21 mouse cellular contexts compared by ENCODE assay signal in the genomic region with DNA sequence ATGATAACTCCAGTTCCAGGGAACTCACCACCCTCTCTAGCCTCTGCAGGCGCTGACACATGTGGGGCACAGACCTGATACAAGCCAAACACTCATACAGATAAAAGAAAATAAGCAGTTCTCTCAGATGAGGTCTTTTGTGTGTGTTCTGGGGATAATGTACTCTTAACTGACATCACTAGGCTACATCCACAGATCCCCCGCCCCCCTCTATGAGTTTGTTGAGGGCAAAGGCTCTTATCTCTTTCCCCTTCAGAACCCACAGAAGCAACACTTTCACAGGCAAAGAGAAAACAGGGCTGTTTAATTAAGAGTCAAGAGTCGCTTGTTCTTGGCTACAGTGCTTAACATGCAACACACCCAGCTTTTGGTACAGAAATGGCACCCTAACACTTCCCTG. TPM values are rescaled to one million over a fixed set of nuclear protein-coding genes. Genes with fewer than 3 reads are reported as not detected.
A peak's percentile ranks its signal among the peaks of the same experiment; 100 is the strongest.
DNase-seq lines count a peak whose midpoint lies in the region; ATAC-seq and TF ChIP-seq lines count a peak whose summit lies in the region.
"Had no signal": no experiment of that assay in that cellular context is flagged by ENCODE, and none has a peak within 500 bp of the region (broad histone marks: within the 10 kb centered on the region; RNA-seq: fewer than 3 reads in every experiment).

No protein-coding gene starts in this region.

- no peaks in the 10 kb centered on the region for H3K27me3 ChIP-seq in MEL (ENCODE audit: control insufficient read depth in 1 of 2, insufficient read depth in 2 of 2, low read length in 2 of 2)
- no peaks in the 10 kb centered on the region for H3K27me3 ChIP-seq in forebrain, embryonic 11.5 days (ENCODE audit: control insufficient read depth, insufficient read depth, low read length)
- H3K27me3 ChIP-seq: CH12.LX, Patski had no signal

- no peak for TF ChIP-seq CTCF in MEL (IDR thresholded peaks at IDR 0.05 in 2 of 3, conservative IDR thresholded peaks at IDR 0.05 in 1 of 3; ENCODE audit: control insufficient read depth in 1 of 3, insufficient read depth in 1 of 3, low read depth in 2 of 3, low read length in 3 of 3, poor library complexity in 1 of 3, severe bottlenecking in 1 of 3)

- no peaks in the 10 kb centered on the region for H3K79me2 ChIP-seq in MEL (ENCODE audit: control insufficient read depth, insufficient read depth, low read length, poor library complexity)

- peaks cover 0 to 16% of the 10 kb centered on the region in 2 experiments for H3K4me1 ChIP-seq in MEL (ENCODE audit: control insufficient read depth in 1 of 2, insufficient read depth in 2 of 2, low read length in 2 of 2)
- H3K4me1 ChIP-seq in forebrain, embryonic 11.5 days (replicated peaks; ENCODE audit: control insufficient read depth, insufficient read depth, low read length), result no peaks in the 10 kb centered on the region

- intact Hi-C loops in left cerebral cortex, postnatal 14 days (cut with DNase I), result loop anchor here (10.0 kb wide), 1 partner anchor 200 kb away; a partner anchor contains a TSS

- H3K9me3 ChIP-seq in MEL (replicated peaks; ENCODE audit: insufficient read depth, low read length), result no peaks in the 10 kb centered on the region
- no peaks in the 10 kb centered on the region for H3K9me3 ChIP-seq in forebrain, embryonic 11.5 days (ENCODE audit: control insufficient read depth, low read length)
- H3K9me3 ChIP-seq: G1E had no signal

- H3K9ac ChIP-seq in MEL (ENCODE audit: control insufficient read depth, low read depth, low read length, poor library complexity, severe bottlenecking), result no peak overlapping the region
- H3K9ac ChIP-seq in forebrain, embryonic 11.5 days (ENCODE audit: low read length), result no peak overlapping the region

- peak; percentile 57 for ATAC-seq in common myeloid progenitor, adult 5-6 weeks (replicated peaks; ENCODE audit: low read depth, poor library complexity, severe bottlenecking)
- ATAC-seq in megakaryocyte progenitor cell, adult 5-6 weeks (replicated peaks; ENCODE audit: poor library complexity), result peak; percentile 70
- ATAC-seq in megakaryocyte-erythroid progenitor cell, adult 5-6 weeks (replicated peaks; ENCODE audit: low FRiP score, low TSS enrichment, poor library complexity, severe bottlenecking), result peak; percentile 75
- ATAC-seq in forebrain, embryonic 11.5 days (replicated peaks; ENCODE audit: low FRiP score), result no peak
- ATAC-seq: activated CD4-positive, CD25-positive, alpha-beta regulatory T cell, adult 4 months; CD4-positive, CD25-positive, alpha-beta regulatory T cell, adult 4 months; Patski had no signal

- TF ChIP-seq EP300 in MEL (IDR thresholded peaks at IDR 0.05; ENCODE audit: low read depth in 1 of 2, low read length in 2 of 2), result no peak

- DNase-seq in MEL (ENCODE audit: low read depth, low spot score) (peak; percentile 47), MN1 (ENCODE audit: low spot score) (no peak)
- no peak for DNase-seq in left cerebral cortex, postnatal 14 days (ENCODE audit: low spot score in 2 of 2)
- DNase-seq in forebrain, embryonic 11.5 days (ENCODE audit: low spot score), result no peak
- DNase-seq in cerebellum, adult 11 months, result no peak
- DNase-seq: adrenal gland, adult 8-10 months; adrenal gland, postnatal 10 days; adrenal gland, postnatal 25 days; B cell, adult 2 months; cerebellum, adult 11-12 months; cerebellum, adult 18-20 months; cerebellum, adult 2 months; cerebellum, adult 8-10 months had no signal

- no peak overlapping the region for H3K27ac ChIP-seq in MEL (ENCODE audit: control insufficient read depth, low read depth, low read length)
- H3K27ac ChIP-seq in forebrain, embryonic 11.5 days (ENCODE audit: low read depth, low read length), result no peak overlapping the region

- no peak overlapping the region for H3K4me3 ChIP-seq in MEL (ENCODE audit: control insufficient read depth in 1 of 2, insufficient read depth in 1 of 2, low read depth in 2 of 2, low read length in 2 of 2)
- H3K4me3 ChIP-seq in forebrain, embryonic 11.5 days (ENCODE audit: low read depth, low read length), result no peak overlapping the region

- peaks cover 5 to 15% of the 10 kb centered on the region in 2 experiments; a peak in 3 of 4 replicates for H3K36me3 ChIP-seq in MEL (ENCODE audit: control insufficient read depth in 1 of 2, insufficient read depth in 2 of 2, low read length in 2 of 2)
- peaks cover 15% of the 10 kb centered on the region; the same call in 1 of the 2 replicates for H3K36me3 ChIP-seq in forebrain, embryonic 11.5 days (ENCODE audit: control insufficient read depth, insufficient read depth, low read length)

- 98% methylated on average over 3 of the region's 3 CpGs for WGBS in forebrain, embryonic 11.5 days

- H3K4me2 ChIP-seq in forebrain, embryonic 11.5 days (ENCODE audit: low read depth, low read length, severe bottlenecking), result no peak overlapping the region

- no peak for TF ChIP-seq POLR2A in MEL (IDR thresholded peaks at IDR 0.05; ENCODE audit: control insufficient read depth in 1 of 2, insufficient read depth in 1 of 2, low read depth in 1 of 2, low read length in 2 of 2, poor library complexity in 1 of 2)

- no peak for TF ChIP-seq RAD21 in MEL (IDR thresholded peaks at IDR 0.05; ENCODE audit: low read depth, low read length)

TF ChIP-seq in MEL, 35 proteins besides CTCF, POLR2A, EP300 and RAD21:
- no peak for TF ChIP-seq SMC3 (IDR thresholded peaks at IDR 0.05; ENCODE audit: low read depth, low read length)

RNA-seq across cellular contexts. Expression of a gene that starts 12.9 kb away (rescaled TPM):
- 0.08 TPM in 1 of 2 replicates, not detected in the other for total RNA-seq in MEL (2012; rRNA removed)
- under 1 TPM in 1 of 2 experiments, not detected in 1; 0.10 TPM for polyA plus RNA-seq in MEL (2012; ENCODE audit: insufficient read depth in 1 of 2, insufficient read length in 2 of 2, low read depth in 1 of 2, low replicate concordance in 2 of 2, missing spikeins in 1 of 2)
- total RNA-seq in common myeloid progenitor, adult 5-6 weeks (2017), result not detected in 2 replicates
- total RNA-seq in megakaryocyte progenitor cell, adult 5-6 weeks (2015), result not detected in 2 replicates
- total RNA-seq in megakaryocyte progenitor cell, adult 5-6 weeks (2017), result not detected in 2 replicates
- total RNA-seq in megakaryocyte-erythroid progenitor cell, adult 5-6 weeks (2014; fragmentation: Nextera tagmentation), result 0.37 TPM in 1 of 2 replicates, not detected in the other
- total RNA-seq in megakaryocyte-erythroid progenitor cell, adult 5-6 weeks (2017), result not detected in 2 replicates
- total RNA-seq in left cerebral cortex, postnatal 14 days (2021), result 10 to 100 TPM; 48.0 to 48.6 TPM
- polyA plus RNA-seq in forebrain, embryonic 11.5 days (2014; fragmentation: Nextera tagmentation; extraction: Ambion mirVana), result 1.4 and 2.1 TPM in 2 replicates
- total RNA-seq: CH12.LX had no signal
- polyA plus RNA-seq: CD4-positive, CD25-positive, alpha-beta regulatory T cell, adult 4 months; G1E had no signal

RNA-seq across cellular contexts. Expression of a gene that starts 16.9 kb away (rescaled TPM):
- total RNA-seq in MEL (2012; rRNA removed), result 56.7 and 73.1 TPM in 2 replicates
- 100 to 1,000 TPM in 1 of 2 experiments, 10 to 100 TPM in 1; 62.3 to 172 TPM for polyA plus RNA-seq in MEL (2012; ENCODE audit: insufficient read depth in 1 of 2, insufficient read length in 2 of 2, low read depth in 1 of 2, low replicate concordance in 2 of 2, missing spikeins in 1 of 2)
- 31.3 and 40.9 TPM in 2 replicates for total RNA-seq in common myeloid progenitor, adult 5-6 weeks (2017)
- total RNA-seq in megakaryocyte progenitor cell, adult 5-6 weeks (2015), result 60.4 and 64.5 TPM in 2 replicates
- 31.7 and 34.5 TPM in 2 replicates for total RNA-seq in megakaryocyte progenitor cell, adult 5-6 weeks (2017)
- total RNA-seq in megakaryocyte-erythroid progenitor cell, adult 5-6 weeks (2014; fragmentation: Nextera tagmentation), result 49.4 and 61.7 TPM in 2 replicates
- 28.3 and 43.9 TPM in 2 replicates for total RNA-seq in megakaryocyte-erythroid progenitor cell, adult 5-6 weeks (2017)
- 10 to 100 TPM; 85.3 to 86.4 TPM for total RNA-seq in left cerebral cortex, postnatal 14 days (2021)
- polyA plus RNA-seq in forebrain, embryonic 11.5 days (2014; fragmentation: Nextera tagmentation; extraction: Ambion mirVana), result 74.3 and 77.7 TPM in 2 replicates

RNA-seq across cellular contexts. Expression of a gene that starts 16.9 kb away (rescaled TPM):
- 14.0 and 14.1 TPM in 2 replicates for total RNA-seq in MEL (2012; rRNA removed)
- polyA plus RNA-seq in MEL (2012; ENCODE audit: insufficient read depth in 1 of 2, insufficient read length in 2 of 2, low read depth in 1 of 2, low replicate concordance in 2 of 2, missing spikeins in 1 of 2), result 10 to 100 TPM; 18.5 to 35.0 TPM
- 21.1 and 31.8 TPM in 2 replicates for total RNA-seq in common myeloid progenitor, adult 5-6 weeks (2017)
- total RNA-seq in megakaryocyte progenitor cell, adult 5-6 weeks (2015), result 24.0 and 24.3 TPM in 2 replicates
- total RNA-seq in megakaryocyte progenitor cell, adult 5-6 weeks (2017), result 26.6 and 27.4 TPM in 2 replicates
- 35.7 and 47.0 TPM in 2 replicates for total RNA-seq in megakaryocyte-erythroid progenitor cell, adult 5-6 weeks (2014; fragmentation: Nextera tagmentation)
- total RNA-seq in megakaryocyte-erythroid progenitor cell, adult 5-6 weeks (2017), result 31.3 and 43.7 TPM in 2 replicates
- total RNA-seq in left cerebral cortex, postnatal 14 days (2021), result 1 to 10 TPM; 2.2 to 3.2 TPM
- 25.0 and 25.1 TPM in 2 replicates for polyA plus RNA-seq in forebrain, embryonic 11.5 days (2014; fragmentation: Nextera tagmentation; extraction: Ambion mirVana)

RNA-seq across cellular contexts. Expression of a gene that starts 31.5 kb away (rescaled TPM):
- total RNA-seq in MEL (2012; rRNA removed), result 4.1 and 5.9 TPM in 2 replicates
- 10 to 100 TPM in 1 of 2 experiments, not detected in 1; 26.7 TPM for polyA plus RNA-seq in MEL (2012; ENCODE audit: insufficient read depth in 1 of 2, insufficient read length in 2 of 2, low read depth in 1 of 2, low replicate concordance in 2 of 2, missing spikeins in 1 of 2)
- 4.1 and 9.4 TPM in 2 replicates for total RNA-seq in common myeloid progenitor, adult 5-6 weeks (2017)
- total RNA-seq in megakaryocyte progenitor cell, adult 5-6 weeks (2015), result 5.9 and 6.1 TPM in 2 replicates
- total RNA-seq in megakaryocyte progenitor cell, adult 5-6 weeks (2017), result 4.7 and 6.6 TPM in 2 replicates
- 8.0 and 8.8 TPM in 2 replicates for total RNA-seq in megakaryocyte-erythroid progenitor cell, adult 5-6 weeks (2014; fragmentation: Nextera tagmentation)
- total RNA-seq in megakaryocyte-erythroid progenitor cell, adult 5-6 weeks (2017), result 1.6 and 6.1 TPM in 2 replicates
- 100 to 1,000 TPM; 107 to 111 TPM for total RNA-seq in left cerebral cortex, postnatal 14 days (2021)
- 36.3 and 41.6 TPM in 2 replicates for polyA plus RNA-seq in forebrain, embryonic 11.5 days (2014; fragmentation: Nextera tagmentation; extraction: Ambion mirVana)

RNA-seq across cellular contexts. Expression of a gene that starts 43.4 kb away (rescaled TPM):
- total RNA-seq in MEL (2012; rRNA removed), result 0.52 and 1.2 TPM in 2 replicates
- polyA plus RNA-seq in MEL (2012; ENCODE audit: insufficient read depth in 1 of 2, insufficient read length in 2 of 2, low read depth in 1 of 2, low replicate concordance in 2 of 2, missing spikeins in 1 of 2), result 1 to 10 TPM in 1 of 2 experiments, not detected in 1; 1.8 TPM
- total RNA-seq in common myeloid progenitor, adult 5-6 weeks (2017), result 0.09 and 0.44 TPM in 2 replicates
- total RNA-seq in megakaryocyte progenitor cell, adult 5-6 weeks (2015), result not detected in 2 replicates
- not detected in 2 replicates for total RNA-seq in megakaryocyte progenitor cell, adult 5-6 weeks (2017)
- total RNA-seq in megakaryocyte-erythroid progenitor cell, adult 5-6 weeks (2014; fragmentation: Nextera tagmentation), result not detected in 2 replicates
- not detected in 2 replicates for total RNA-seq in megakaryocyte-erythroid progenitor cell, adult 5-6 weeks (2017)
- total RNA-seq in left cerebral cortex, postnatal 14 days (2021), result 1 to 10 TPM; 3.9 to 5.4 TPM
- polyA plus RNA-seq in forebrain, embryonic 11.5 days (2014; fragmentation: Nextera tagmentation; extraction: Ambion mirVana), result 3.4 and 4.2 TPM in 2 replicates
- total RNA-seq: CH12.LX, G1E had no signal
- polyA plus RNA-seq: activated CD4-positive, CD25-positive, alpha-beta regulatory T cell, adult 4 months; CD4-positive, CD25-positive, alpha-beta regulatory T cell, adult 4 months had no signal

Comparison
In these comparisons a context has a peak if more than half of its experiments do, and no peak if none do; other contexts are left out.
1. RNA of a gene that starts 12.9 kb away (total RNA-seq): 48.0 to 48.6 TPM in left cerebral cortex, postnatal 14 days; 0.08 TPM in MEL, 0.37 TPM in megakaryocyte-erythroid progenitor cell, adult 5-6 weeks, not detected in common myeloid progenitor, adult 5-6 weeks and not detected in megakaryocyte progenitor cell, adult 5-6 weeks; every median in the first group is over 10 times any median in the second.